Mouse (Mus musculus): ENCODE measurements at regions not wholly inside any gene's neighbourhood (a gene's known extent, or its start where the extent isn't known, plus 50 kb on each side); places are given as distances from the start of the nearest gene placed in this dataset.

GRCm38 (mm10) chr15:34021857-34022256 lies 335.8 kb downstream of the 9430069I07Rik start:
- TF ChIP-seq EP300 (IDR thresholded peaks at IDR 0.05; ENCODE audit: insufficient read depth, low read depth, low read length) (no peak), CTCF (IDR thresholded peaks at IDR 0.05) (peak; percentile 84), POLR2A (IDR thresholded peaks at IDR 0.05; ENCODE audit: insufficient read depth, low read depth, low read length) (no peak)
